Mouse (Mus musculus): Measurements from ENCODE around the gene Zdhhc21. TPM values are rescaled to one million over a fixed set of nuclear protein-coding genes. Genes with fewer than 3 reads are reported as not detected.

Gene Zdhhc21
- total RNA-seq, 2 experiments from 2014 or later = 43.7 to 46.7 TPM

GRCm38 (mm10) chr4:82867111-82867510, 7.4 kb upstream of the Zdhhc21 start:
- no peak for DNase-seq (ENCODE audit: low spot score in 2 of 2)

- DNase-seq (ENCODE audit: low spot score in 2 of 2) = no peak
Measured at GRCm38 (mm10) chr4:82864974-82865699, 5.4 kb upstream of the Zdhhc21 start.

- peak; percentile 61 to 77 for DNase-seq (ENCODE audit: low spot score in 2 of 2)
Measured at GRCm38 (mm10) chr4:82863316-82863715, 3.6 kb upstream of the Zdhhc21 start.

GRCm38 (mm10) chr4:82861451-82861850, 1.7 kb upstream of the Zdhhc21 start:
- DNase-seq (ENCODE audit: low spot score in 2 of 2) = no peak

GRCm38 (mm10) chr4:82860566-82860965, 808 bp upstream of the Zdhhc21 start:
- DNase-seq (ENCODE audit: low spot score in 2 of 2) = no peak

GRCm38 (mm10) chr4:82858431-82859010, 1.2 kb downstream of the Zdhhc21 start:
- DNase-seq (ENCODE audit: low spot score in 2 of 2) = no peak

GRCm38 (mm10) chr4:82856986-82857385, 2.8 kb downstream of the Zdhhc21 start:
- DNase-seq (ENCODE audit: low spot score in 2 of 2) = no peak

- DNase-seq (ENCODE audit: low spot score in 2 of 2) = no peak
Measured at GRCm38 (mm10) chr4:82853809-82854208, 5.9 kb downstream of the Zdhhc21 start.

GRCm38 (mm10) chr4:82848552-82849234, 11.1 kb downstream of the Zdhhc21 start:
- no peak for DNase-seq (ENCODE audit: low spot score in 2 of 2)

- no peak for DNase-seq (ENCODE audit: low spot score in 2 of 2)
Measured at GRCm38 (mm10) chr4:82837526-82838240, 22.1 kb downstream of the Zdhhc21 start.

- DNase-seq (ENCODE audit: low spot score in 2 of 2) = no peak
Measured at GRCm38 (mm10) chr4:82831155-82831554, 28.6 kb downstream of the Zdhhc21 start.

- DNase-seq (ENCODE audit: low spot score in 2 of 2) = no peak
Measured at GRCm38 (mm10) chr4:82829429-82829828, 30.3 kb downstream of the Zdhhc21 start.

- DNase-seq (ENCODE audit: low spot score in 2 of 2) = no peak
Measured at GRCm38 (mm10) chr4:82827001-82827400, 32.8 kb downstream of the Zdhhc21 start.

- no peak for DNase-seq (ENCODE audit: low spot score in 2 of 2)
Measured at GRCm38 (mm10) chr4:82817833-82818232, 41.9 kb downstream of the Zdhhc21 start.

- DNase-seq (ENCODE audit: low spot score in 2 of 2) = no peak
Measured at GRCm38 (mm10) chr4:82816351-82816750, 43.4 kb downstream of the Zdhhc21 start.

- no peak for DNase-seq (ENCODE audit: low spot score in 2 of 2)
Measured at GRCm38 (mm10) chr4:82815296-82815695, 44.5 kb downstream of the Zdhhc21 start.

- DNase-seq (ENCODE audit: low spot score in 2 of 2) = no peak
Measured at GRCm38 (mm10) chr4:82813356-82813755, 46.4 kb downstream of the Zdhhc21 start.

GRCm38 (mm10) chr4:82807811-82808210, 51.9 kb downstream of the Zdhhc21 start:
- DNase-seq (ENCODE audit: low spot score in 2 of 2) = no peak

- DNase-seq (ENCODE audit: low spot score in 2 of 2) = peak; percentile 34 to 67
Measured at GRCm38 (mm10) chr4:82806176-82806757, 53.5 kb downstream of the Zdhhc21 start.

- peak in 1 of 2 experiments; percentile 45 for DNase-seq (ENCODE audit: low spot score in 2 of 2)
Measured at GRCm38 (mm10) chr4:82804019-82804418, 55.7 kb downstream of the Zdhhc21 start.

GRCm38 (mm10) chr4:82793608-82794007, 66.2 kb downstream of the Zdhhc21 start:
- DNase-seq (ENCODE audit: low spot score in 2 of 2) = no peak
